Mouse (Mus musculus) cortical plate, adult 2 months (tissue): ENCODE results near the gene Mtg1. TPM values are rescaled to one million over a fixed set of nuclear protein-coding genes. Genes with fewer than 3 reads are reported as not detected.

Experiments
- H3K27ac ChIP-seq: fragments of 200-500 bp; 2 replicates; pipeline ENCODE4 v1.5.1; 2012; ENCODE audit warnings: low read length, control low read depth, inconsistent platforms; ENCODE audit not compliant: insufficient read depth
- H3K4me1 ChIP-seq: fragments of 200-500 bp; 2 replicates; pipeline ENCODE4 v1.6.1; 2011; ENCODE audit warnings: low read length; ENCODE audit not compliant: control insufficient read depth, insufficient read depth
- H3K4me3 ChIP-seq: fragments of 200-500 bp; 2 replicates; pipeline ENCODE4 v1.5.1; 2011; ENCODE audit warnings: mild to moderate bottlenecking, low read length, control low read depth; ENCODE audit not compliant: insufficient read depth
- CTCF ChIP-seq: fragments of 200-500 bp; IDR thresholded peaks from 2 replicates; pipeline ENCODE4 v1.5.1; 2011; ENCODE audit warnings: mild to moderate bottlenecking, control low read depth, low read length; ENCODE audit not compliant: insufficient read depth; ENCODE audit errors: extremely low read depth
- POLR2A ChIP-seq: fragments of 200-500 bp; IDR thresholded peaks from 2 replicates; pipeline ENCODE4 v1.6.1; 2011; ENCODE audit warnings: mild to moderate bottlenecking, low read length, control low read depth; ENCODE audit not compliant: insufficient read depth; ENCODE audit errors: extremely low read depth
- polyA plus RNA-seq: library from polyadenylated mRNA; depleted of rRNA; stranded (reverse); fragments of >200 nt; gene quantifications from 2 replicates; pipeline ENCODE4 v1.2.3, GENCODE M21; 2012

The Mtg1 gene
- polyA plus RNA-seq, 1 experiment: 43.4 TPM

GRCm38 (mm10) chr7:140104009-140104408 is 33.4 kb upstream of the Mtg1 start:
- Histone ChIP-seq H3K4me1 (0 out of 2 replicates have a peak, but pooled peaks cover 1% of the 10 kb centered on the region), H3K4me3 (no peak overlapping the region), H3K27ac (no peak overlapping the region)
- no peak for TF ChIP-seq POLR2A
- TF ChIP-seq CTCF: no peak

- no peaks in the 10 kb centered on the region for H3K4me1 ChIP-seq
- TF ChIP-seq CTCF: no peak
- TF ChIP-seq POLR2A: no peak
Observed at GRCm38 (mm10) chr7:140111943-140112342, 25.4 kb upstream of the Mtg1 start.

GRCm38 (mm10) chr7:140115583-140116328 is 21.6 kb upstream of the Mtg1 start, which contains the start of gene Paox:
Paox (plus strand) TSS chr7:140115799.
- Histone ChIP-seq H3K4me1 (no peaks in the 10 kb centered on the region), H3K27ac (peak within 1 kb of the TSS; percentile 78), H3K4me3 (peak within 1 kb of the TSS; percentile 76)
- peak; percentile 52; the same call in 1 of the 2 replicates for TF ChIP-seq POLR2A
- TF ChIP-seq CTCF: no peak

More at GRCm38 (mm10) chr7:140111943-140112342, 25.4 kb upstream of the Mtg1 start:
- Histone ChIP-seq H3K4me3 (no peak overlapping the region), H3K27ac (no peak overlapping the region)

GRCm38 (mm10) chr7:140116329-140117054 is 20.9 kb upstream of the Mtg1 start, which contains the start of gene Echs1:
Echs1 (minus strand) TSS chr7:140116476.
- Histone ChIP-seq H3K27ac (peak within 1 kb of the TSS; percentile 78), H3K4me3 (peak within 1 kb of the TSS; percentile 76), H3K4me1 (no peaks in the 10 kb centered on the region)
- TF ChIP-seq POLR2A (peak; percentile 77; the same call in 1 of the 2 replicates), CTCF (no peak)

- Histone ChIP-seq H3K4me1 (peaks cover 1% of the 10 kb centered on the region; the same call in 1 of the 2 replicates), H3K4me3 (no peak overlapping the region), H3K27ac (no peak overlapping the region)
- TF ChIP-seq CTCF (no peak), POLR2A (no peak)
Observed at GRCm38 (mm10) chr7:140120484-140120883, 16.9 kb upstream of the Mtg1 start.

- no peak for TF ChIP-seq POLR2A
- H3K4me1 ChIP-seq: peaks cover 1% of the 10 kb centered on the region; the same call in 1 of the 2 replicates
- H3K4me3 ChIP-seq: no peak overlapping the region
- H3K27ac ChIP-seq: no peak overlapping the region
Observed at GRCm38 (mm10) chr7:140121338-140121910, 15.9 kb upstream of the Mtg1 start.

- no peak for TF ChIP-seq POLR2A
- TF ChIP-seq CTCF: no peak
Observed at GRCm38 (mm10) chr7:140122765-140123164, 14.6 kb upstream of the Mtg1 start.

GRCm38 (mm10) chr7:140124382-140124781 is 13.0 kb upstream of the Mtg1 start:
- no peak for TF ChIP-seq CTCF
- TF ChIP-seq POLR2A: no peak
- Histone ChIP-seq H3K4me1 (peaks cover 1% of the 10 kb centered on the region; the same call in 1 of the 2 replicates), H3K27ac (no peak overlapping the region), H3K4me3 (no peak overlapping the region)

More at GRCm38 (mm10) chr7:140122765-140123164, 14.6 kb upstream of the Mtg1 start:
- H3K27ac ChIP-seq: no peak overlapping the region
- peaks cover 1% of the 10 kb centered on the region; the same call in 1 of the 2 replicates for H3K4me1 ChIP-seq
- H3K4me3 ChIP-seq: no peak overlapping the region

- H3K4me1 ChIP-seq: peaks cover 1% of the 10 kb centered on the region; the same call in 1 of the 2 replicates
- peak overlapping the region; percentile 65 for H3K4me3 ChIP-seq
- no peak for TF ChIP-seq CTCF
- TF ChIP-seq POLR2A: peak; percentile 93
- H3K27ac ChIP-seq: no peak overlapping the region
Observed at GRCm38 (mm10) chr7:140125278-140126021, 11.9 kb upstream of the Mtg1 start.
